Mouse (Mus musculus): ENCODE results near the gene Gm1140. TPM values are rescaled to one million over a fixed set of nuclear protein-coding genes. Genes with fewer than 3 reads are reported as not detected.
"Not testable (repeated sequence)": the region's sequence is repeated elsewhere in the genome, so short reads cannot be mapped to it uniquely, and the experiment has no call there.

The Gm1140 gene
- not detected in 2 replicates for polyA plus RNA-seq (2015; fragmentation: Nextera tagmentation; extraction: Ambion mirVana)

GRCm38 (mm10) chrX:67693462-67693861, at the start of gene Gm1140:
Gene Gm1140, minus strand, starts transcription at chrX:67693562.
- H3K36me3 ChIP-seq; H3K27ac ChIP-seq (replicated peaks); H3K4me3 ChIP-seq; H3K9me3 ChIP-seq; H3K27me3 ChIP-seq; H3K4me1 ChIP-seq; H3K4me2 ChIP-seq (replicated peaks); H3K9ac ChIP-seq (replicated peaks); ATAC-seq (replicated peaks): not testable (repeated sequence)
- WGBS: 92% methylated on average over 5 of the region's 11 CpGs

GRCm38 (mm10) chrX:67695398-67695797, 2.0 kb upstream of the Gm1140 start, which contains the start of gene Gm14692:
Gene Gm14692, plus strand, starts transcription at chrX:67695698.
- not testable (repeated sequence) for H3K9me3 ChIP-seq; H3K27me3 ChIP-seq; H3K4me1 ChIP-seq; H3K9ac ChIP-seq (replicated peaks); ATAC-seq (replicated peaks); H3K27ac ChIP-seq (replicated peaks); H3K36me3 ChIP-seq; H3K4me2 ChIP-seq (replicated peaks); H3K4me3 ChIP-seq
- WGBS: 85% methylated on average over 5 of the region's 10 CpGs

Other genes starting within 250 kb of the Gm1140 start
- gene Gm14692, start 2.1 kb upstream of the Gm1140 start, polyA plus RNA-seq (2015; fragmentation: Nextera tagmentation; extraction: Ambion mirVana): not detected in 2 replicates
- gene 4933436I01Rik, start 227.9 kb upstream of the Gm1140 start, polyA plus RNA-seq (2015; fragmentation: Nextera tagmentation; extraction: Ambion mirVana): not detected in 2 replicates